ENCODE assay signal across 22 mouse cellular contexts in genomic region chr7:122631151-122631550, GRCm38 (mm10). TPM values are rescaled to one million over a fixed set of nuclear protein-coding genes. Genes with fewer than 3 reads are reported as not detected.
DNase-seq lines count a peak whose midpoint lies in the region.
"Had no signal": no experiment of that assay in that cellular context is flagged by ENCODE, and none has a peak within 500 bp of the region (broad histone marks: within the 10 kb centered on the region; RNA-seq: fewer than 3 reads in every experiment).

No protein-coding gene starts in this region.

- DNase-seq in ES-CJ7 (ENCODE audit: low read depth, low spot score): peak; percentile 64
- peak; percentile 60 for DNase-seq in R1 (ENCODE audit: low read depth, low spot score)
- peak; percentile 66 for DNase-seq in ZHBTc4 (ENCODE audit: low read depth, low spot score)
- DNase-seq in thymus, adult 18-20 months: no peak
- DNase-seq in left cerebral cortex, postnatal 10 days (ENCODE audit: extremely low spot score in 1 of 2, low spot score in 2 of 2): no peak
- no peak for DNase-seq in adrenal gland, postnatal 25 days
- DNase-seq in embryo, embryonic 10 days (ENCODE audit: low spot score): no peak
- DNase-seq: adrenal gland, adult 2 months; adrenal gland, adult 8-10 months; adrenal gland, postnatal 10 days; adrenal gland, postnatal 14 days; adrenal gland, postnatal 36 days; B cell, adult 2 months had no signal

- intact Hi-C loops in left cerebral cortex, postnatal 10 days (cut with DNase I): no loop called here

- no peak overlapping the region for H3K4me3 ChIP-seq in brown adipose tissue, adult 24 weeks (ENCODE audit: insufficient read depth, low read depth, low read length)

- peaks cover 13% of the 10 kb centered on the region; the same call in 1 of the 2 replicates for H3K4me1 ChIP-seq in brown adipose tissue, adult 24 weeks (ENCODE audit: control insufficient read depth, insufficient read depth, insufficient read length, low read length)

- peak overlapping the region; percentile 23; the same call in 1 of the 2 replicates for H3K27ac ChIP-seq in brown adipose tissue, adult 24 weeks (replicated peaks; ENCODE audit: low read depth, low read length)

RNA-seq across cellular contexts. Expression of gene Cacng3, which starts 39.1 kb away (rescaled TPM):
- polyA plus RNA-seq in brown adipose tissue, adult 24 weeks (2012; ENCODE audit: insufficient read depth, insufficient read length, missing spikeins): not detected in 2 replicates
- 100 to 1,000 TPM; 124 to 129 TPM for total RNA-seq in left cerebral cortex, postnatal 10 days (2021)
- total RNA-seq in adrenal gland, postnatal 25 days (2021): 1.1 and 1.4 TPM in 2 replicates
- total RNA-seq: CH12.LX, ES-E14, MEL had no signal
- polyA plus RNA-seq: activated CD4-positive, CD25-positive, alpha-beta regulatory T cell, adult 4 months; C2C12; CD4-positive, CD25-positive, alpha-beta regulatory T cell, adult 4 months; G1E; Patski had no signal

Comparison
In these comparisons a context has a peak if more than half of its experiments do, and no peak if none do; other contexts are left out.
1. DNase-seq: peak in ES-CJ7 (single experiment), R1 (single experiment) and ZHBTc4 (single experiment); none in thymus, adult 18-20 months (0 of 2), left cerebral cortex, postnatal 10 days (0 of 2), adrenal gland, postnatal 25 days (single experiment) and embryo, embryonic 10 days (single experiment).
2. RNA of gene Cacng3, which starts 39.1 kb away (total RNA-seq): 124 to 129 TPM in left cerebral cortex, postnatal 10 days; 1.1 to 1.4 TPM in adrenal gland, postnatal 25 days; every median in the first group is over 10 times any median in the second.